Mouse (Mus musculus) frontal cortex, postnatal 36 days (tissue): ENCODE measurements around the gene Spcs1.

Source experiments
- DNase-seq, 2 experiments: peaks; one replicate each; pipeline ENCODE4 v3.0.0; 2022; ENCODE audit warnings: low spot score in 2 of 2

Gene Spcs1

GRCm38 (mm10) chr14:31001307-31002205 lies at the start of gene Spcs1, which contains the start of gene Glt8d1:
Gene Spcs1, minus strand, starts transcription at chr14:31001672.
Gene Glt8d1, plus strand, starts transcription at chr14:31001400.
- DNase-seq: peak; percentile 90

DNA sequence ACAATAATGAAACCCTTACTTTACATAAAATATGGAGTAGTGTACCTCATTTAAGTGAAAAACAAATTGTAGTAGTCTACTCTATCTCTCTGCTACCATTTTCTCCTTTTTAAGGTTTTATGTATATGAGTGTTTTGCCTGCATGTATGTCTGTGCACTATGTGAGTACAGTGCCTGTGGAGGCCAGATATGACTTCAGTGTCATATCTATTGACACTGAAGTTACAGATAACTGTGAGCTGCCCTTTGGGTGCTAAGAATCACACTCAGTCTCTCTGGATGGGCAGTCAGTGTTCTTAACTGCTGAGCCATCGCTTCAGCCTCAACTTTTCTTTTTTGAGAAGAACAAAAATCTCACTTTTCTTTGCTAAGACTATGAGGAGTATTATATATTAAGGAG lies 44.3 kb upstream of the Spcs1 start:
- DNase-seq: no peak

DNA sequence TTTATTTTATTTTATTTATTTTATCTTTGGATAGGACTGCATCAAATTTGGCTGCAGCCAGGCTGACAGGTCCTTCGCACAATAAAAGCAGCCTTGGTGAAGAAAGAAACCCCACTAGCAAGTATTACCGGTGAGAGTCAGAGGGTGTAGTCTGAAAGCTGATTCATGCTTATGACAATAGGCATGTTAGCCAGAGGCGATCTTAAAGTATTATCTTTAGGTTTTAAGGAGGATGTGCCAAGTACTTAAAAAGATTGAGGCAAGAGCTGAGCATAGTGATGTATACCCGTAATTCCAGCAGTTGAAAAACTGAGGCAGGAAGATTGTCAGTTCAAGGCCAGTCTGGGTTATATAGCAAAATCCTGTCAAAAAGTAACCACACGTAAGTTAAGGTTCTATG lies 43.8 kb upstream of the Spcs1 start:
- no peak for DNase-seq

- no peak for DNase-seq
Measured at GRCm38 (mm10) chr14:31025785-31026184, 24.3 kb upstream of the Spcs1 start.

DNA sequence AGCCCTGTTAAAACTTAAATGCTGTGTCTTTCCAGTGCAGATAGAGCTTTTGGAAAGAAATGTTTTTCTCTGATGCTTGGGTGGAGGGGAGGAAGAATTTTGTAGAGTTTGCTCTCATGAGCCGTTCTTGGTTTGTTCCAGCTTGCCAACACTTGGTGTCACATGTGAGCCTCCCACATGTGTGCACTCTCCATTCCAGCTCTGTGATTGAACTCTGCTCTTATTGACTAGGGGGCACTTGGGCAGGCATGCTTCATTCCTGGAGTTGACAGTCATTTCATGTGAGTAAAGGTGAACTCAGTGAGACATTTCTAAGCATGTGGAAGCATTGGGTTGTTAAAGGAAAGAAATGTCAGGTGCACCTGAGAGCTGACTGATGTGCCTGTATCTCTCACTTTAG lies 21.1 kb upstream of the Spcs1 start:
- no peak for DNase-seq

DNA sequence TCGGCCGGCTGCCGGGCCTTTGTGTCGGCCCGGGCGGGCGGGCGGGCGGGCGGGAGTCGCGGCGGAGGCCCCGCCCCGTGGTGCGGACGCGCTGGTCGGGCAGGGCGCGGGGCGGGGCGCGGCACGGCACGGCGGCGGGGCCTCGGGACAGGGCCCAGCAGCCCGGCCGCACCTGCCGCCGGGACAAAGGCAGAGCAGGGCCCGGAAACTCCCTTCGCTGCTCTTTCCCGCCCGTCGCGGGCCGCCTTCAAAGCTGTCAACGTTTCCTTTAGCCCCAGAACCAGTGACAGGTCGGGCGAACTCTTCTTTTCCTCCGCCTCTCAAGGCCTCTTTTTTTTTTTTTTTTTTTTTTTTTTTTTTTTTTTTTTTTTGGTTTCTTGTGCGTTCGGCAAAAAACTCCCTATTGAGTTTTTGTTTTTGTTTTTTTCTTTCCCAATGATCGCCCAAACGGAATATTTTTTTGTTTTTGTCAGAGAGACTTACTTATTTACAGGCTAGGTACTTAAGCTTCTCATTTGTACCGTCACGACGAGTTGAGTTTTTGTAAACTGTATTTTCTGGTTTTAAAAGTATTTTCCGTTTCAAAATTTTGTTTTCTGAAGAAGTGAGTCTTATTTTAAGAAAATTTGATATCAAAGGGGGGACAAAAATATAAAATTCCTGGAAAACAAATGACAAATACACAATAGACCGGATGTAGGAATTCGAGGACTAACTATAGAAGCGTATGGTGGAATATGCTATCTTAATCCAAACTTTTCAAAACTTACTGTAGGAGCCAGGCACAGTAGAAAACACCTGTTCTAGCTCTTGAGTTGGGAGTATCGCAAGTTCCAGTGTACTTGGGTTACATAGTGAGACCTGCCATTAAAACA lies 18.1 kb upstream of the Spcs1 start:
- peak in 1 of 2 experiments; percentile 57 for DNase-seq

GRCm38 (mm10) chr14:31018860-31019291 lies 17.4 kb upstream of the Spcs1 start, which contains the start of the genes Pbrm1 and Gnl3:
Gene Pbrm1, plus strand, starts transcription at chr14:31019138.
Gene Gnl3, minus strand, starts transcription at chr14:31019152.
- DNase-seq: peak; percentile 97

DNA sequence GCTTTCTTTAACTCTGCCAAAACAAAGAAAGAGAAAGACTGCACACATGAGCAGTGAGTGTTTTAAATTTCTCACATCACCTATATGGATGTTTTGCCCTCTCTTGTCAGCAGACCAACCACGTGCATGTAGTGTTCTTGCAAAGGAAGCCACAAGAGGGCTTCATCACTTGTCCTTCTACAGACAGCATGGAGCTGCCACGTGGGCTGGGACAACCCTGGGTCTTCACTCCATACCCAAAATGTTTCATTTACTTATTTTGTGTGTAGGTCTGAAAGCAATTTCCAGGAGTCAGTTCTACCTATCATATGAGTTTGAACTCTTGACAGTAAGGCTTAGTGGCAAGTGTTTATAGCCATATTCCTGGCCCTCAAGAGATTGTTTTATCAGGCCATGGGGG lies 16.4 kb upstream of the Spcs1 start:
- no peak for DNase-seq

DNA sequence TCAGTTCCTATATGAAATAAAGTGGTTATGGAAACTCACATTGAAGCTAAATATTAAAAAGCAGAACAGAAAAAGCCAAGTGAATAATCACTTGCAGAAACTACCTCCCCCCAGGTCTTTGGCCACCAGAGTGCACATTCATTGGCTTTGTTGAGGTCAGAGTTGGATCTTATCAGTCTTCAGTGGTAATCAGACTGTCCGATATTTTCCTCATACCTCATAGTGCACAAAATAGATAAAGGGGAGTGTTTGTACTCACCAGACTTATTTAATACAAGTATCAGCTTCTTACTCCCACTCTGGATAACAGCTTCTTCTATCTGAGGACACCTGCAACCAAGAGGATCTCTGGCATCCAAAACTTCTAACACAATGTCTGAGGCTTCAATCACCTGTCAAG lies 14.6 kb upstream of the Spcs1 start:
- no peak for DNase-seq

DNA sequence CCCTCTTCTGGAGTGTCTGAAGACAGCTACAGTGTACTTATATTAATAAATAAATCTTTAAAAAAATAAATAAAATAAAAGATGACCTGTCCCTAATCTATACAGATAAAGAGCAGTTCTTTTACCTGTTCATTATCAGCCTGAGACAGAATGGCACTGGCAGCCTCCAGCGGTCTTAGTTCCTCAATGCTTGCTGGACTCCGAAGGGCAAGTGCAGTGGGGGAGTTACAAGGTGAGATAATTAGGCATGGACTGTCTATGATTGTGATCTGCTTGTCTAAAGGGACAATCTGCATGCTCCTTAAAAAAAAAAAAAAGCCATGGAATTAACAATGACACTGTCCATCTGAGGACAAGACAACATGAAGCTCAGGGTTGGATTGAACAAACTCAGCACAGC lies 12.5 kb upstream of the Spcs1 start:
- DNase-seq: no peak

- no peak for DNase-seq
Measured at GRCm38 (mm10) chr14:31011588-31011987, 10.1 kb upstream of the Spcs1 start.

GRCm38 (mm10) chr14:31006779-31007178 lies 5.3 kb upstream of the Spcs1 start:
- DNase-seq: no peak

DNA sequence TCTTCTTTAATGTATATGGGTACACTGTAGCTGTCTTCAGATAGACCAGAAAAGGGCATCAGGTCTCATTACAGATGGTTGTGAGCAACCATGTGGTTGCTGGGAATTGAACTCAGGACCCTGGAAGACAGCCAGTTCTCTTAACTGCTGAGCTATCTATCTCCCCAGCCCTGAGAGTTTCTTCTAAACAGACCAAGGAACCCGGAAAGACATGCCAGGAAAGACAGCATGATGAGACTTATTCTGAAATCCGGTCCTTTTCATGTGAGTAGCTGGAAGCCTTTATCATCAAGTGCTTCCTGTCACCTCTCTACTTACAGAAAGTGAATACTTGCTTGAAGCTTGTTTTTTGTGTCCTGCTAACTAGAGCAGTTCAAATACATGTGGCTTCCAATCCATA lies 3.1 kb upstream of the Spcs1 start:
- DNase-seq: no peak

DNA sequence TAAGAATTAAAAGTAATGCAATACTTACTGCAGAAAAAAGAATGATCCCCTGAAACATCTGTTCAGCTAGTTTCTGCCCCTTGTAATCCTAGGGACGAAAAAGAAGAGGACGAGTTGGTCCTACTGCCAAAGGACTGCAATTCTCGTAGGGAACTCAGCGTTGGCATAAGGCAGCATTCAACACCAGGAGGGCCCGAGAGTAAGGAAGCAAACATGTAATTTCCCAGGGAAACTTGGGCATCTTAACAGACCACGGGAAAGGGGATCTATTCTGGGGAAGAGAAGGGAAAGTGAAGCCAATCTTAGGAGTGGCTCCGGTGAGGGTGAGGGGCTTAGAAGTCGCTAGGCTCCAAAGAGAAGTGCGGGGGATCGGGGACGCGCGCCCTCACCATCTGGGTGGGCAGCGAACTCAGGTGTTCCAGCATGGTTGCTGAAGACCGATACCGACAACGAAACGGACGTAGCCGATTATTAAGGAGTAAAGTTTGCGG lies 611 bp downstream of the Spcs1 start:
- no peak for DNase-seq

- no peak for DNase-seq
Measured at GRCm38 (mm10) chr14:31000356-31000755, 1.1 kb downstream of the Spcs1 start.

DNA sequence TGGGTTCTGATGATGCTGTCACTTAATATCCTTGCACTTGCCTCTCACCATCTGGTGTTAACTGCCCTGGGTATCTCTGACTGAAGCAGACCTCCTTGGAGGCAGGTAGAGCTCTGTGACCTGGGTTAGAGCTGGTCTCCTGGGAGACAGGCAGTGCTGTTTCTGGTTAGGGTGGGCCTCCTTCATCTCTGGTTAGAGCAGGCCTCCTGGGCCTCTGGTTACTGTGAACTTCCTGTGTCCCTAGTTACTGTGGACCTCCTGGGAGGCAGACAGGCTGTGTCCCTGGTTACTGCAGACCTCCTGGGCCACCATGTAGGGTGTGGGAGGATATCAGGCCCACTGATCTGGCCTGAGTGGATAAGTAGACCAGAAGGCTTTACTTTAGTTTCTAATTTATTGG lies 5.1 kb downstream of the Spcs1 start:
- no peak for DNase-seq

DNA sequence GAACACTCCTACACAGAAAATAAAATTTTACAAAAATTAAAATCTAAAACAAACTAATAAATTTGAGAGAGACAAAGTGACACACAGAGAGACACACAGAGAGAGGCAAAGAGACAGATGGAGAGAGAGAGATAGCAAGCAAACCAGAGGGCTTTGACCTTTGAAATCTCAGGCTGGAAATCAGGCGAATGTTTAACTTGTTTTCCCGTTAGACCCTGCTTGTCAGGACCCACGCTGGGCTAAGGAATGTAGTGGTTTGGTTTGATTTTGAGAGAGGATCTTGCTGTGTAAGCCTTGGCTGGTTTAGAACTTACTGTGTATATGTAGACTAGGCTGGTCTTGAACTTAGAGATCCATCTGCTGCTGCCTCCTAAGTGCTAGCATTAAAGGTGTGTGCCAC lies 25.2 kb downstream of the Spcs1 start:
- no peak for DNase-seq

- peak; percentile 61 to 76 for DNase-seq
Measured at GRCm38 (mm10) chr14:30974204-30974603, 27.3 kb downstream of the Spcs1 start.

- no peak for DNase-seq
Measured at GRCm38 (mm10) chr14:30960366-30960765, 41.1 kb downstream of the Spcs1 start.

DNA sequence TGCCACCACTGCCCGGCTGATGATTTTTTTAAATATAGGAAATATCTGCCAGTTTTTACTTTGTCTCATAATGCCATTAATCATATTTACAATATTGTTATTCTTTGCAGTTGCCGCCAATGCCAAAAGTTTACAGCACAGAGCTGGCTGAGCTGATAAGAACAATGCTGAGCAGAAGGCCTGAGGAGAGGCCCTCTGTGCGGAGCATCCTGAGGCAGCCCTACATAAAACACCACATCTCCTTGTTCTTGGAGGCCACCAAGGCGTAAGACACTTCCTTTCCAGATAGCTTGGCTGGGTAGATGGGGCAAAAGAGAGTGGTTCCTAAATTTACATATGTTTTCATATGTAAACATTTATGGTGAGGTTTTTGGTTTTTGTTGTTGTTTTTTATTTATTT lies 42.4 kb downstream of the Spcs1 start:
- DNase-seq: no peak

GRCm38 (mm10) chr14:30958517-30958916 lies 43.0 kb downstream of the Spcs1 start:
- no peak for DNase-seq

DNA sequence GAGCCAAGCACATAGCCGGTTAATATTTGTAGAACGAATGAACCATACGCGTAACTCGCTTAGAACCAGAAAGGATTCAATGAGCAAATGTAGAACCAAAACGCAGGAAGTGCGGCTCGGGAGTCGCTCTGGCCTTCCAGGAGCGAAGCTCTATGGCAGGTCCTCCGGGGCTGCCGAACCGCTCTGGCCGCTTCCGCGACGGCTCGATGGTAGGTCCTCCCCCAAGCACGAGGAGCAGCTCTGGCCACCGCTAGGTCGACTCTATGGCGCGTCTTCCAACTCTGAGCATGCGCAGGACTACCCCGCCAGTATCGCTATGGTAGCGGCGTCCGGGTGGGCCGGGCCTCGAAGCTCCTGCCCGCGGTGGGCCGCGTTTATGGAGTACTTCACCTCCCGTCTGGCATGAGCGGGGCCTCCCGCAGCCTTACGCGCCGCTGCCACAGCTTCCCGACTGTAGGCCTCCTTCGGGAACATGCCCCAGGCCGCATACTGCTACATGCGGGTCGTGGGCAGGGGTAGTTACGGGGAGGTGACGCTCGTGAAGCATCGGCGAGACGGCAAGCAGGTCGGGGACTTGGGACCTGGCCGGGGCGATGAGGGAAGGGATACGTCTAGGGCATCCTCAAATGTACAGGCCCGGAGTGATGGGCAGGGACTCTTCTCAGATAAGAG lies 50.2 kb downstream of the Spcs1 start, which contains the start of gene Nek4:
Nek4 (plus strand) TSS at position 224 of the 672 bp plus-strand sequence.
- DNase-seq: peak; percentile 97 to 98
